Mouse (Mus musculus): ENCODE data around the gene Gm3696.
"Not testable (repeated sequence)": the region's sequence is repeated elsewhere in the genome, so short reads cannot be mapped to it uniquely, and the experiment has no call there.

The Gm3696 gene

GRCm38 (mm10) chr14:7100521-7100920 lies at the start of gene Gm3696:
Gene Gm3696, minus strand, starts transcription at chr14:7100621.
- not testable (repeated sequence) for DNase-seq (ENCODE audit: low spot score)

DNA sequence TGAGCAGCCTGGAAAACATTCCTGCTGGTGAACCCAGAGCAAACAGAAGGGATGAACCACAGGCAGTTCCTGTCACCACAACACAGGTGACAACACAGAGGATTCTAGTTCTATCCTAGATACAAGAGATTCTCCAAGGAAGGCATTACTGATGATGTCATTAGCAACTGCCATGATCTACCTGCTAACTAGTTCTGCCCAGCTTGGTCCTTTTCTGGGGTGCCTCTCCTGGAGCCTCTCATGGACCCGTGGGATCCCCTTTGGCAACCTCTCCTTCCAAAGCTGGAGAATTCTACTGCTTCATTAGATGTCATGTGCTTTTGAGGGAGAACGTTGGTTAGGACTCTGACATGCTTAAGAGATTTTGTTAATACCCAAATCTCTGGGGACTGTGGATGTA lies 24.9 kb upstream of the Gm3696 start, which contains the start of gene Gm6676:
Gm6676 (minus strand) TSS at position 101 of the 400 bp plus-strand sequence.
- DNase-seq (ENCODE audit: low spot score), result not testable (repeated sequence)

GRCm38 (mm10) chr14:7105124-7105802 lies 4.8 kb upstream of the Gm3696 start:
- not testable (repeated sequence) for DNase-seq (ENCODE audit: low spot score)

DNA sequence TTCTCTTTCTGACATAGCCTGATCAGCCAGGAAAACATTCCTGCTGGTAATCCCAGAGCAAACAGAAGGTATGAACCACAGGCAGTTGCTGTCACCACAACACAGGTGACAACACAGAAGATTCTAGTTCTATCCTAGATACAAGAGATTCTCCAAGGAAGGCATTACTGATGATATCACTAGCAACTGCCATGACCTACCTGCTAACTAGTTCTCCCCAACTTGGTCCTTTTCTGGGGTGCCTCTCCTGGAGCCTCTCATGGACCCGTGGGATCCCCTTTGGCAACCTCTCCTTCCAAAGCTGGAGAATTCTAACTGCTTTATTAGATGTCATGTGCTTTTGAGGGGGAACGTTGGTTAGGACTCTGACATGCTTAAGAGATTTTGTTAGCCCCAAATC lies 55.6 kb downstream of the Gm3696 start, which contains the start of gene Gm3685:
Gm3685 (minus strand) TSS at position 101 of the 400 bp plus-strand sequence.
- DNase-seq (ENCODE audit: low spot score), result not testable (repeated sequence)

Data from urinary bladder, postnatal 10 days (tissue).